Mouse (Mus musculus) heart, postnatal 36 days (tissue): ENCODE measurements around the gene Umodl1. TPM values are rescaled to one million over a fixed set of nuclear protein-coding genes. Genes with fewer than 3 reads are reported as not detected.

ENCODE experiments used
- DNase-seq, 2 experiments: peaks; one replicate each; pipeline ENCODE4 v3.0.0; 2021 to 2022
- intact Hi-C: fragments of 180-260 bp; cut with DNase I; formaldehyde crosslinking; loops from one replicate; pipeline ENCODE4 v1.15.1; 2025
- total RNA-seq, 2 experiments: library from RNA; stranded (reverse); gene quantifications; 2 replicates each; pipeline ENCODE4 v1.2.3; 2021

The Umodl1 gene
- total RNA-seq, 2 experiments from 2014 or later, result not detected

DNA sequence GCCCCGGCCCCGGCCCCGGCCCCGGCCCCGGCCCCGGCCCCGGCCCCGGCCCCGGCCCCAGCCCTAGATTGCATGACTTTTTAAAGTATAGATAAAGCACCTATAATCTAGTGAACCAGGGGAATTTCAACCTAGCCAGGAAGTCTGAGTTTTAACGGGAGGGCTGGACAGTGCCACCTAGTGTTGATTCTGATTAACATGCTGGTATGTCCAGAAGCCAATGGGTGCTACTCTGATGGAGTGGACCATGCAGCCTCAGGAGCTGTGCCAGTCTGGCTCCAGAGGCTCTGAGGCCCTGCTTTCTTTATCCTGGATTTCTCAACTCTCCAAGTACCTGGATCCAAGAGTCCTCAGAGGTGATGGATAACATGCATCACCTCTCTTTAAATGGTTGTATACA lies 35.8 kb downstream of the Umodl1 start:
- intact Hi-C loops, result no loop called here
- peak; percentile 13 to 16 for DNase-seq

DNA sequence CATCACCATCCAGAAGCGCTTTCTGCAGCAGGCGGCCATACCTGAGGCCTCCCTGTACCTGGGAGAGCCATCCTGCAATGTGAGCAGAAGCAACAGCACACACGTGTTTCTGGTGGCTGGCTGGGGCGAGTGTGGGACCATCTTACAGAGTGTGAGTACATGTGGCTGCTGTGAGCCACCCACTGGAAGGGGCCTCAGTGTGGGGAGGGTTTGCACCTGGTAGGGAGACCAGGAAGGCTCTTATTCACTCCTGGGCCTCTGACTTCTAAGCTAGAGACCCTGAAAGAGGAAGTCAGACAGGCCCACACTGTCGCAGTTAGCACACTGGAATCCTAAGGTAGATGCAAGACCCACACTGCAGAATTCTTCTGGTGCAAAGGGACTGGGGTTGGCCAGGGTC lies 41.9 kb downstream of the Umodl1 start:
- no peak for DNase-seq
- intact Hi-C loops, result no loop called here

DNA sequence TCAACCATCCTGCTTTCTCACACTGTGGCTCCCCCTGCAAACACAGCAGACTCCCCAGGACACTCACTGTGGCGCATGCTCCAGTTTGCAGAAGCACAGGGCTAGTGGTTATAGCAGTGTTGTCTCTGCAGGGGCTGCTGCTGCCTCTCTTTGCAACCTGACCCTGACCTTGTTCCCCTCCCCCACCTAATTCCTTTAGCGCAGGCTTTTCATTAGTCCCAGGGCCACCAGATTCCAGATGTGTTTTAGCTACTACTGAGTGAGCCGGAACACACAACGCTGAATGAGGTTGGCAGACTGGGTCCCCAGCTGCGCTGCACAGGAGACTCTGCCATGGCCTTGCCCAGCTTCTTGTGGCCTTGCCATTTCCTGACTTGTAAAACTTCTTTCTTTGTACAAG lies 46.5 kb downstream of the Umodl1 start:
- no peak for DNase-seq
- intact Hi-C loops, result no loop called here

DNA sequence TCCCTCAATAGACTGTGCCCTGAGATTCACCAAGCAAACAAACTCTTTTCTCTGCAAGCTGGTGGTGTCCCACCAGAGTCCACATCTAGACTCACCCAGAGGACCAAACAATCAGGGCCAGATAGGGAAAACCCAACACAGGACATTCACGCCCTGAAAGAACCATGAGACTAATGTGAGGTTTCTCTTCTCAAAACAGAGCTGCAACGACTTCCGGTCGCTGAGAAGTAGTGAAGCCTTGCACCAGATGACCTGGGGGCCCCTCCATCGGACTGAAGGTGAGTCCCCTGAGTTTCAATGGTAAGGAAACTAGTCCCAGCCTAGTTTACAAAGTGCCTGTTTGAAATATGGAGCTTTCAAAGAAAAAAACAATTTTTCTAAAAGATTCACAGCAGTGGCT lies 48.2 kb downstream of the Umodl1 start:
- intact Hi-C loops, result no loop called here
- no peak for DNase-seq

DNA sequence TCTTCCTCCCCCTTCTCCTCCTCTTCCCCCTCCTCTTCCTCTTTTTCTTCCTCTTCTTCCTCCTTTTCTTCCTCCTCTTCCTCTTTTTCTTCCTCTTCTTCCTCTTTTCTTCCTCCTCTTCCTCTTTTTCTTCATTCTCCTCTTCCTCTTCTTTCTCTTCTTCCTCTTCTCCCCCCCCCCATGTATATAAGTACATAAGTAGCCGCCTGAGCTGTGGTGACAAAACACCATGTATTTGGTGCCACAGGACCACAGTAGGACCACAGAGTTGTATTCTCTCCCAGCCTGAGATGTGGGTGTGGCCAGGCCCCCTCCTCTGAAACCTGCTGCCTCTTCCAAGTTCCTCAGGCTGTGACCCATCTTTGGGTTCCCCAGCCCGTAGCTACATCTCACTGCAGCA lies 50.8 kb downstream of the Umodl1 start:
- DNase-seq, result no peak
- intact Hi-C loops, result no loop called here

DNA sequence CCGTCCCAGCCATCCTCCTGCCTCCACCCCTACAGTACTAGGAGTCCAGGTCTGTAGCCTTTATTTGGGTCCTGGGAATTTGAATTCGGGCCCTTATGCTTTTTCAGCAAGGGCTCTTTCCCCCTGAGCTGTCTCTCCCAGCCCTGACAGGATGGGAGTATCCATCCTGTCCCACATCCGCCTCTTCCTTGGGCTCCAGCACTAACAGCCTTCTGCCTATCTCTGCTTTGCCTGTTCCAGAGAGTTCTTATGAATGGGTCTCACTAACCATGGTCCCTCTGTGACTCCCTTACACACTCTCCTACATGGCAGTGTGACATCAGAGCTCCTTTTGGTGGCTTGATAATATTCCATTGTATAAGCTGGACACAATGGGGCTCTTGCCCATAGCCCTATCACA lies 52.9 kb downstream of the Umodl1 start:
- no peak for DNase-seq
- intact Hi-C loops, result no loop called here

DNA sequence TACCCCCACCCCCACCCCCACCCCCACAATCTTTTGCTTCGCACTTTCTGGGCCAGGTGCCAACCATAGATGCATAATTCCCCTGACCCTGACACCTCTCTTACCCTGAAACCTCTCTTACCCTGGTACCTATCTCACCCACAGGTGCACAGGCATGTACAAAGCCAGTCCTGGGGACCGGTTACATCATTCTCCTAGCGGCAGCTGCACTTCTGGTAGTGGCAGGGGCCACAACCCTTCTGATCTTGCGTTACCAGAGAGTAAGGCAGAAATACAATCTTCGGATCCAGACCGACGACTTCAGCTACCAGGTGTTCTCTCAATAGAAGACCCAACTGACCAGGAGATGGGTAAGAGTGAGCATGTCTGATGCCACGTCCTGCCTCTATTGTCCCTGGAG lies 54.0 kb downstream of the Umodl1 start:
- intact Hi-C loops, result no loop called here
- DNase-seq, result no peak

DNA sequence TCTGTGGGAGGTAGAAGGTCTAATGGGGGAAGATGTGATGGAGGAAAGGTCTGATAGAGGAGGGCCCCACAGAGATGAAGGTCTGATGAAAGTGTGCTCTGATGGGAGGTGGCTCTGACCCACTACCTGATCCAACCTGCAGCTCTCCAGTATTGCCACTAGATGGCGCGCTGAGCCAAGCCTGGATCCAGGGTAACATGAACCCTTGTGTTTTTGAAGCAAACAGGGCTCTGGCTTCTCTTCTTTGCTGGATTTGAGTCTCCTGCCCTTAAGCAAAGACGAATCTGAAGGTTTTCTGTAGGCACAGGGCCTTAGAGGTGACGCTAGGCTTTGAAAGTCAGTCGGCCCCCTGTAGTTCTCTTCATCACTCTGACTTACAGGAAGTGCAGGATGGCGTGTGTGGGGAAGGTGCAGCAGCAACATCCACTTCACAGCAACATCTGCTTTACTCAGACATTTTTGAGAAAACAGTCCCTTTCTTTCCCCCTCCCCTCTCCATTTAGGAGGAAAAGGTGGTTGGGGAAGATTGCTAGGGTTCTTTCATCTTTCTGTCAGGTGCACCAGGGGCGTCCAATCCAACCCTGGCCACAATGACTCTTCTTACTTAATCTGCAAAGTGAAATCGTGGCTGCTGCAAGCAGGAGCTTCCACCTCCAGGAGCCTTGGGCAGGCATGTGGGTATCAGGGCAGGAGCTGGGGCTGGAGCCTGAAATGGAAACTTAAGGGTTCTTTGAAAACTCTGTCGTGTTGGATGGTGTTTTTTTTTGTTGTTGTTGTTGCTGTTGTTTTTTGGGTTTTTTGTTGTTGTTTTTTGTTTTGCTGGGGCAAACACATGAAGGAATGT lies 57.3 kb downstream of the Umodl1 start:
- peak; percentile 57 to 68 for DNase-seq
- intact Hi-C loops, result loop anchor here (1.0 to 5.0 kb wide), 3 partner anchors 108 to 231 kb away; no protein-coding TSS in a partner anchor

DNA sequence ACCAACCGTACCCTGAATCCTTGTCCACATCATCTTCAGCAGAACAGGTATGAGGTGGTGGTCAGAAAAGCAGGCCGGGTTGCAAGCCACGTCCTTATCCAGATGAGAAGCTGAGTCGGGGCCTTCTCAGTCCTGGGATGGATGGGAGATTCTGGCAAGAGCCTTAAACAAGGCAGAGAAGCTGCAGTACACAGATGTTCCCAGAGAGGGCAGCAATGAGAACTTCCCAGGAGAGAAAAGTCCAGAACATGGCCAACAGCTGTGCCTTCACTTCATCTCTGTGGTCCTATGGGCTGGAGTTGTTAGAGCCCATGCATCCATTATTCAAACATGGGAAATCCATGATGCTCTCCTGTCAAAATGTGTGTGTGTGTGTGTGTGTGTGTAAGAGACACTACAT lies 63.8 kb downstream of the Umodl1 start:
- DNase-seq, result peak; percentile 64 to 73
- intact Hi-C loops, result loop anchor here (2.0 kb wide), 1 partner anchor 39 kb away; the partner anchor contains the start of gene Abcg1

DNA sequence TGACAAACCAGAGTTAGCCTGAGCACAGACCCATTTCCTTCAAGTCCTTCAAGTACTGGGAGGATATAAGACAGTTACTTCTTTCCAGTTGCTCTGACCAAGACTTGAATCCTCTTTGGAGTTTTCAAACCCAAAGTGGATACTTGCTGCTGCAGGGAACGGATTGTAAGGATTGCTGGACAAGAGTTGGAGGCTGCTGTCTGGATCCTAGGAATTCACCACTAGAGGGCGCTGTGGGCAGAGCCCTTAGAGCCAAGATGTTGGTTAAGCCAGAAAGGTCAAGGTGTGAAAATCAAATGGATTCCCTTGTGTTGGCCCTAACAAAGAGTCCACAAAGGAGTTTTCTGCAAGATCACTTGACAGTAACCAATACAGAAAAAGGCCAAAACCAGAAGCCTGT lies 65.1 kb downstream of the Umodl1 start:
- intact Hi-C loops, result loop anchor here (1.0 to 2.0 kb wide), 2 partner anchors 37 to 100 kb away; partner anchors contain the start of gene Abcg1
- DNase-seq, result peak; percentile 71 to 73

DNA sequence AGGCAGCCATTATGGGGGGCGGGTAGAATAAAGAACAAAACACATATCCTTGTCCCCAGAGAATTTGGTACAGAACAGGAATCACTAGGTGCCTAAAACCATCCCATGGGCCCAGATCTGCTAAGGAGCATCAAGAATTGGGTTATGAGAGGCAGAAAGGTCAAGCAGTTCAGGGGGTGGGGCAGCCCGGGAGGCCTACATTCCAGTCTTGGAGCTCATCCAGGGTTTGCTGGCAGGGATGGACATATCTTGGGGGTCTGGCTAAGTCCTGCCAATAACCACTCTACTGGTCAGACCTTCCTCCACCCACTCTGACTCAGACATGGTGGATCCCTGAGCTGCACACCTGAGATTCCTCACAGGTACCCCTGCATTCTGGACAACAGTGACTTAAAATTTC lies 65.6 kb downstream of the Umodl1 start:
- DNase-seq, result no peak
- intact Hi-C loops, result no loop called here

DNA sequence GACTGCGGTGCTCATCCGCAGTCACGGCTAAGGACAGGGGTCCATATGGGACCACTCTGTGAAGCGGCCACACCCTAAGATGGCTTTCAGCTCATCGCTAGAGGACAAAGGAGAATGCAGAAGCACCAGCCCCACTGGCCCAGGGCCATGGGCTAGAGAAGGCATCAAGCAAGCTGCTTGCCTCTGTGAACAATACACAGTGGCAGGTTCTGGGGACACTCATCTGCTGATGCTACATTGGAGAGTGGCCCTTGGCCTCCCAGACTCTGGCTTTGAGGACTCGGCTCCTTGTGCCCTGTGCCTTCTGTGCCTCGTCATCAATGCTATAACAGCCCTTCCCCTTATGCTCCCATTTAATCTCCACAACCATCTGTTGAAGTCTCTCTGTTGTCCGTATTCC lies 66.8 kb downstream of the Umodl1 start:
- intact Hi-C loops, result no loop called here
- DNase-seq, result no peak

DNA sequence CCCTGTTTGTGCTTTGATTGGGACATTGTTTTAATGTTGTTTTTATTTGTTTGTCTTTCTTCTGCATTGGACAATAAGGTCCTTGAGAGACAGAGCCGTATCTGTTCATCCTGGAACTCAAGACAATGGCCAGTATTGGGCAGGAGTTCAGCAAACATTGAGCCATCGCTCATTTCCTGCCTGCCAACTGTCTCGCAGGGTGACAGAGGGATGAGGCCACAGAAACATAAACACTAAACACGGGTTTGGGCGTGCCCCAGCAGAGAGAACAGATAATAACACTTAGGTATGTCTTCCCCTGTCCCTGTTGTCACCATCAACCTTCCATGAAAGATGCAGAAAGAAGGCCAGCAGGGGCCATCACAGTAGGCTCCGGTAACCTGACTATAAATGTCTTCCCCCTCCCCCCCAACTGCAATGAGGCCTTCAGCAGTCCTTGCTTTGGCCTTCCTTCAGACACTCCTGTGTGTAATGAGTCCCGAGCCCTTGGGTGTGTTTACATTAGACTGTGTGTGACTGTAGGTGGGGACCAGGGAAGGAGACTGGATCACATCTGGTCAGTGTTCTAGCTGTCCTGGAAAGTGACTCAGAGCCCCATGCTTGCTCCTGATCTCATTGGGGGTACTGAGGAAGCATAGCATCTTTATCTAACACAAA lies 69.8 kb downstream of the Umodl1 start:
- intact Hi-C loops, result no loop called here

DNA sequence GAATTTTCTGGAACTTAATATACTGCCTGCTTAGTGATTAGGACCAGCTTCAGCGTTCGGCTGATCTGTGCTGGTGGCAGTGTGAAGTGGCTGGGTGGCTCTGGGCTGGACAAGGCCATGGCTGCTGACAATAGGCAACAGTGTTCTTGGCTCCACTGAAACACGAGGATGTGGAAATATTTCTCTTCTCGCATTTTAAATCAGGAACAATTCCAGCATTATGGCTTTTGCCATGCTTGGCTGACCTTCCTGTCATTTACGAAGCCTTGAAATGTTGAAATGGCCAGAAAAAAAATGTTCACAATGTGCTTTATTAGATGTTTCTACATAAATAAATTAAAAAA lies 70.3 kb downstream of the Umodl1 start:
- intact Hi-C loops, result no loop called here
- DNase-seq, result no peak

More for the DNA sequence above, 69.8 kb downstream of the Umodl1 start:
- no peak for DNase-seq

DNA sequence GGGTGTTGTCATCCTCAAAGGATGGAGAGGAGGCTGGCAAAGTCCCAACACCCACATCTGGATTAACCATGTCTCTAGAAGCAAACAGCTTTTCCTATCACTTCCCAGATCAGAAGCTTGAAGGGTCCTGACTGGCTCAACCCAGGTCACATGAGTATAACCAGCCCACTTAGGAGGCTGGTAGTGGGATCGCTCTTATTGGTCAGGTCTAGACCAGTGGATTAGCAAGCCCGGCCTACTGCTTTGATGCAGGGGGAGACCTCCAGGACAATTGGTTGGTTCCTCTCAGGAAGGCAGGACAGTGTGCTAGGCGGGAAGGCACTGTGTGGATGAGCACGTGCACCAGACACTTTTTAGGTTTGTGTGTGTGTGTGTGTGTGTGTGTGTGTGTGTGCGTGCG lies 72.5 kb downstream of the Umodl1 start:
- no peak for DNase-seq
- intact Hi-C loops, result no loop called here

DNA sequence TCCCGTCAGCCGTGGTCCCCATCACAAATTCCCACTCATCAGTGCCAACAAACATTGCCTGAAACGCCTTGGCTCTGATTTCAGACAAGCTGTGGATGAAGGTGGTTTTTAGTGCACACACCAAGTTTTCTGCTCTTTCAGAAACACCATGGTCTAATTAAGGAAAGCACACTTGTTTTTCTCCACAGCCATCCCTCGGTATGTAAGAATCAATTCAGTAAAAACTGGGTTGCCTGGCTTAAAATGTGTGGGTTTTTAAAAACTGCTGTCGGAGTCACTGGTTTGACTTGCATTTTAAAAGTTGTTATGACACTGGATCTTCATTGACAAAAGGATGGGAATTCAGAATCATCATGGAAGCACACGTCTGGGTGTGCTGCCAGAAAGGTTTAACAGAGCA lies 73.3 kb downstream of the Umodl1 start:
- intact Hi-C loops, result no loop called here
- no peak for DNase-seq

DNA sequence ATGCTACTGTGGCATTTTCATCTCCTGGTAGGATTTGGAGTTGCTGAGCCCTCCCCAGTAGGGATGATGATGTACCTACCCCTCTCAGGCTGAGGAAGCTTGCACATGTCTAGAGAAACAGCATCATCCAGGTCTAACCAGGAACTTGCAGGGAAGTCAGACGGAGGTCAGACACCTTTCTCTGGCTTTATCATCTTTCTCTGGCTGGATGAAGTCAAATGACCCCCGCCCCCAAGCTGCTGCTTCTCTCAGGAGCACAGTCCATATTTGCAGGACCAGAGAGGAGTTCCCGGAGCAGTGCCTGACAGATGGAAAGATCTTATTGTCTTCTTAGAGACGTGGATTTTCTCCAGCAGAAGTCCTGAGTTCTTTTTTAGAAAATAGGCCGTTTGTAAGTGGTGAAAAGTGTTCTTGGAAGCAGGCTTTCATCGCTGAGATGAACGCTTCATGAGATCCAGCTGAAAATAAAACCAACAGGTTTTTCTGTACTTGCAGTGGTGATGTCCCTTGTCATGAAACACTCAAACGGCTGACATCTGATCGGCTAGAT lies 74.5 kb downstream of the Umodl1 start:
- DNase-seq, result no peak
- intact Hi-C loops, result no loop called here

DNA sequence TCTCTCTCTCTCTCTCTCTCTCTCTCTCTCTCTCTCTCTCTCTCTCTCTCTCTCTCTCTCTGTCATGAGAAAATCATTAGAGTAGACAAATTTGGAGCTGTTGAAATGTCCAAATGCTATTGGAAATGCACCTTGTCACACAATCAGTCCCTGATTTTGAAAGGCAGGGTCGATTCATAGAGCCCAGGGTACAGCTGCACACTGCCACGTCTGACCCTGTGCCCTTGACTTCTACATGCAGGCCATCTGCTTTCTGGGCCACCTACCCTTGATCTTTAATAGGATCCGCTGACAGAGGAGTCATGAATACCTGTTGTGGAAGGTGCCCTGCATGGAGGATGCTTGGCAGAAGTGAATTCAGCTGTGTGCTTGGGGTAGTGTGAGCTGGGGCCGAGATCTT lies 75.0 kb downstream of the Umodl1 start:
- DNase-seq, result no peak
- intact Hi-C loops, result no loop called here

DNA sequence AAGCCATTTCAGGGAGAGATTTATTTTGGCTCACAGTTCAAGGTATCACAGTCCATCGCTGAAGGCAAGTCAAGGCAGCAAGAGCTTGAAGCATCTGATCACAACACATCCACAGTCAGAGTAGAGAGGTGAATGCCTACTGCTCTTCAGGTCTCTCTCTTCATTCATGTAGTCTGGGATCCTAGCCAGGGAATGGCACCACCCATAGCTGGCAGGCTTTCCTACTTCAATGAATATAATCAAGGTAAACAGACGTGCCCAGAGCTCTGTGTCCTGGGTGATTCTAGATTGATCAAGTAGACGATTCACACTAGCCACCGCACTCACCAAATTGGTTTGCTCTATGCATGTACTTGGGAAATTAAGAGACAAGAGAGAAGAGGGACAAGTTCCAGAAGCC lies 77.9 kb downstream of the Umodl1 start:
- intact Hi-C loops, result loop anchor here (5.0 kb wide), 1 partner anchor 55 kb away; no protein-coding TSS in a partner anchor
- DNase-seq, result no peak

DNA sequence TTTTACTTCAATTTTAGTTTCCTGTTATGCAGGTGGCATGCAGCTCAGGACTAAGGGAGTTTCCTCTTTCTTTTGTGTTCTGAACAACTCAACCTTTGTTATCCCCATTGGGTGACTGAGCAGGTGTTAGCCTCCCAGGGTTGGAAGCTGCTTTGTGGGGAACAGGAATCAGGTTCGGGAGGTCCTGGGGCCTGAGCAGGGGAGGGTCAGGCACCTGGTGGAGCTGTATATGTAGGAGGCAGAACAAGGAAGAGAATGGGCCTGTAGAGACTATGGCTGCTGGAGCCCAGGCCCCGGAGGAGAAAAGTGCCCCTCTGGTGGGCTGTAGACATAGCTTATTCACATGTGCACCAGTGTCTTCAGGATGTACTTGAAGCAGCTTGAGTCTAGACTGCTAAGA lies 78.8 kb downstream of the Umodl1 start:
- intact Hi-C loops, result loop anchor here (5.0 kb wide), 1 partner anchor 54 kb away; no protein-coding TSS in a partner anchor
- DNase-seq, result no peak

DNA sequence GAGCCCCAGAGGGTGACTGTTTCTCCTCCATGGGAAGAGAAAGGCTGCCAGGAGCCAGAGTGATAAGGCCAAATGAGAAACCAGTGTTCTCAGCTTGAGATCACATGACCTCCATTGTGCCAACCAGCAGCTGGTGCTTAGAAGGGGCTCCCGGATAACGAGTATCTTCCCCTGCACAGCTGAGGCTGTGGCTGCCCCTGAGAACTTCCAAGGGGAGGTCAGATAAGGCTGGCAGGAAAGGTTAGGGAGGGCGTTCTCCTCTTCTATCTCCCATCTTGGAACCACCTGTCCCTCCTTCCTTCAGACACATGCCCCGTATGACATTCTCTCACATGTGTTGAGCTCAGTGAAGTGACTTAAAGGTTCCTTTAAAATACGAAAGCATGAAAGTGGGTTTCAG lies 79.7 kb downstream of the Umodl1 start:
- intact Hi-C loops, result loop anchor here (5.0 kb wide), 1 partner anchor 53 kb away; no protein-coding TSS in a partner anchor
- no peak for DNase-seq
